Mouse (Mus musculus): ENCODE data around the gene Coa3. TPM values are rescaled to one million over a fixed set of nuclear protein-coding genes. Genes with fewer than 3 reads are reported as not detected.

Gene Coa3
- polyA plus RNA-seq, 1 experiment from 2014 or later: 193 TPM

DNA sequence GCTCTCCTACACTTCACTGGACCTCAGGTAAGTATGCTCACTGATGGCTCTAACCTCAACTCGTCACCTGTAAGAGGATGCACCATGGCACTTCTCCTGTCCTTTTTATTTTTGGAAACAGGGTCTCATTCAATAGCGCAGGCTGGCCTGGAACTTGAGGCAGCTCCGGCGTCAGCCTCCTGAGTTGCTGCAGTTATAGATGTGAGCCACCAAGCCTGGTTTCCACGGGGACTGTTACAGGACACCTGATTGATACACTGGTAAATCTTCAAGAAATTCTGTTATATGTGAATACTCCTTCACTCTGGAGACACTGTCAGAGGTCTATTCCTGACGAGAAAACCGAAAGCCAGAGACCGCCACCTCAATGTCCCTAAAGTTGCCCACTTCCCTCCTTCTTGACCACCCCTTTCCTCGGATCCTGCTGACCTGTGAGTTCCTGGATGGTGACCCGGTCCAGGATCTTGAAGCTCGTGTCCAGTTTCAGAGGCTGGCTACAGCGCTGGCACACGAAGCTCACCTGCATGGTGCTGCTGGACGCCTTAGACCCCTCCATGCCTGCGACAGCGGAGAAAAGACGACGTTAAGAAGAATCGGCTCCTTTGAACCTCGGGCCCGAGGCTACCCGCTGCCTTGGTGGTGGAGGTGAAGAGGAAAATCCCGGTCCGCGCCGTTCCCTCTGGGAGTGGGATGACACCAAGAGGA lies 22.5 kb upstream of the Coa3 start:
- 14% methylated on average over 26 of the region's 26 CpGs for WGBS
- Histone ChIP-seq H3K4me2 (ENCODE audit: low read depth, low read length) (peak overlapping the region; percentile 91), H3K9me3 (replicated peaks; ENCODE audit: control insufficient read depth, low read length) (no peaks in the 10 kb centered on the region), H3K27me3 (ENCODE audit: control insufficient read depth, insufficient read depth, low read length) (no peaks in the 10 kb centered on the region), H3K27ac (replicated peaks; ENCODE audit: low read depth, low read length) (no peak overlapping the region), H3K4me3 (ENCODE audit: low read depth, low read length) (peak overlapping the region; percentile 57), H3K9ac (replicated peaks; ENCODE audit: low read length) (peak overlapping the region; percentile 57), H3K36me3 (replicated peaks; ENCODE audit: control insufficient read depth, insufficient read depth, low read depth, low read length) (no peaks in the 10 kb centered on the region), H3K4me1 (ENCODE audit: control insufficient read depth, insufficient read depth, low read length) (peaks cover 3% of the 10 kb centered on the region; the same call in 1 of the 2 replicates)
- ATAC-seq (replicated peaks; ENCODE audit: insufficient number of reproducible peaks, low FRiP score, low TSS enrichment, low read depth): 0 out of 2 replicates have a peak, but pooled peaks have one; percentile 18
- DNase-seq (ENCODE audit: low spot score): no peak

DNA sequence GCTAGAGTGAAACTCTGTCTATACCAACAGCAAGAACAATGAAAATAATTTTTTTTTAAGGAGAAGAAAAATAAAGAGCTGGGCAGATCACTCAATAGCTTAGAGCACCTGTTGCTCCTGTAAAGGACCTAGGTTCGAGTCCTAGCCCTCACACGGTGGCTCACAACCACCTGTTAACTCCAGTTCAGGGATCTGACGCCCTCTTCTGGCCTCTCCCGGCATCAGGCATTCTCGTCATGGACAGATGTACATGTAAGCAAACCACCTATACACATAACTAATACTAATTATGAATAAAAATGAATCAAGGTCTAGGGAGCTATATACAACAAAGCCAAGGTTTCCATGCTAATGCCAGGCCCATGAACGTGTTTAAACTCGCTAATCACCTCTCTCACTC lies 22.0 kb upstream of the Coa3 start:
- no peaks in the 10 kb centered on the region for H3K27me3 ChIP-seq (ENCODE audit: control insufficient read depth, insufficient read depth, low read length)
- H3K4me1 ChIP-seq (ENCODE audit: control insufficient read depth, insufficient read depth, low read length): peaks cover 3% of the 10 kb centered on the region; the same call in 1 of the 2 replicates
- no peak for DNase-seq (ENCODE audit: low spot score)
- no peaks in the 10 kb centered on the region for H3K9me3 ChIP-seq (replicated peaks; ENCODE audit: control insufficient read depth, low read length)
- no peak overlapping the region for H3K27ac ChIP-seq (replicated peaks; ENCODE audit: low read depth, low read length)
- no peak for ATAC-seq (replicated peaks; ENCODE audit: insufficient number of reproducible peaks, low FRiP score, low TSS enrichment, low read depth)
- 62% methylated on average over 7 of the region's 7 CpGs for WGBS
- H3K36me3 ChIP-seq (replicated peaks; ENCODE audit: control insufficient read depth, insufficient read depth, low read depth, low read length): no peaks in the 10 kb centered on the region
- no peak overlapping the region for H3K9ac ChIP-seq (replicated peaks; ENCODE audit: low read length)
- H3K4me2 ChIP-seq (ENCODE audit: low read depth, low read length): peak overlapping the region; percentile 91
- H3K4me3 ChIP-seq (ENCODE audit: low read depth, low read length): no peak overlapping the region

DNA sequence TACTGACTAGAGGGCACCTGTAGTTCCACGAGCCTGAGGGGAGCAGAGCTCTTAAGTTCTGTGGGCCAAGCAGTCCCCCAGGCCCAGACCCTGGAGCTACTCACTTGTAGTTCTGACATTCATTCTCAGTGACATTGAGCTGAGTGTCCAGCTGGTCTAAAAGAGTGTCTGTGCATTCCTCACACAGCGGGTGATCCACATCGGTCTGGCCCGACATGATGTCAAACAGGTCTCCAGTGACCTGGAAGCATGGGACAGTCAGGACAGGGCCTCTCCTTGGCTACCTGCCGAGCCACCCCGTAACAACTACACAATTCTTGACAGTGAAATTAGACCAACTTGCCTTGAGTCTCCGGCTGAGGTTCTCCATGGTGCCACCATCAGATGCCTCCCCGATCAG lies 16.3 kb upstream of the Coa3 start:
- WGBS: 89% methylated on average over 8 of the region's 8 CpGs
- H3K9ac ChIP-seq (replicated peaks; ENCODE audit: low read length): no peak overlapping the region
- ATAC-seq (replicated peaks; ENCODE audit: insufficient number of reproducible peaks, low FRiP score, low TSS enrichment, low read depth): no peak
- DNase-seq (ENCODE audit: low spot score): no peak
- H3K9me3 ChIP-seq (replicated peaks; ENCODE audit: control insufficient read depth, low read length): no peaks in the 10 kb centered on the region
- no peak overlapping the region for H3K27ac ChIP-seq (replicated peaks; ENCODE audit: low read depth, low read length)
- H3K4me1 ChIP-seq (ENCODE audit: control insufficient read depth, insufficient read depth, low read length): no peaks in the 10 kb centered on the region
- peaks cover 7% of the 10 kb centered on the region for H3K36me3 ChIP-seq (replicated peaks; ENCODE audit: control insufficient read depth, insufficient read depth, low read depth, low read length)
- H3K4me2 ChIP-seq (ENCODE audit: low read depth, low read length): no peak overlapping the region
- H3K27me3 ChIP-seq (ENCODE audit: control insufficient read depth, insufficient read depth, low read length): no peaks in the 10 kb centered on the region
- H3K4me3 ChIP-seq (ENCODE audit: low read depth, low read length): no peak overlapping the region

DNA sequence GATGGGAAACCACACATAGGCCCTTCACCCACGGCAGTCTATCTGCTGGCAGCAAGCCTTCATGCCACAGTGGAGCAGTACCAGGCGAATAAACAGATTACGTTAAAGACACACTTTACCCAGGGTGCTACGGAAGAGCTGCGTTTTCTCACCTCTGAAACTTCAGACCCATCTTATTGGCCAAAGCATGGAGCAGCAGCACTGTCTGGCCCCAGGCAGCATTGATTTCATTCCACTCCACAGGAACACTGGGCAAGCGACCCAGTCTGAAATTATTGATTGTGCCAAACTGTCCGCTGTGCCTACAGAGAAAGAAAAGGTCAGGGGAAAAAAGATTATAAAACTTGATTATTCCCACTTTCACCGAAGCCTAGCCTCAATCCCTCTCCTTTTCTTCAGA lies 12.3 kb upstream of the Coa3 start:
- H3K27ac ChIP-seq (replicated peaks; ENCODE audit: low read depth, low read length): no peak overlapping the region
- DNase-seq (ENCODE audit: low spot score) (no peak), ATAC-seq (replicated peaks; ENCODE audit: insufficient number of reproducible peaks, low FRiP score, low TSS enrichment, low read depth) (no peak)
- no peak overlapping the region for H3K4me3 ChIP-seq (ENCODE audit: low read depth, low read length)
- no peaks in the 10 kb centered on the region for H3K4me1 ChIP-seq (ENCODE audit: control insufficient read depth, insufficient read depth, low read length)
- no peak overlapping the region for H3K9ac ChIP-seq (replicated peaks; ENCODE audit: low read length)
- 95% methylated on average over 8 of the region's 8 CpGs for whole genome bisulfite sequencing
- H3K36me3 ChIP-seq (replicated peaks; ENCODE audit: control insufficient read depth, insufficient read depth, low read depth, low read length): peaks cover 9% of the 10 kb centered on the region
- H3K27me3 ChIP-seq (ENCODE audit: control insufficient read depth, insufficient read depth, low read length): no peaks in the 10 kb centered on the region
- H3K9me3 ChIP-seq (replicated peaks; ENCODE audit: control insufficient read depth, low read length): no peaks in the 10 kb centered on the region
- H3K4me2 ChIP-seq (ENCODE audit: low read depth, low read length): no peak overlapping the region

DNA sequence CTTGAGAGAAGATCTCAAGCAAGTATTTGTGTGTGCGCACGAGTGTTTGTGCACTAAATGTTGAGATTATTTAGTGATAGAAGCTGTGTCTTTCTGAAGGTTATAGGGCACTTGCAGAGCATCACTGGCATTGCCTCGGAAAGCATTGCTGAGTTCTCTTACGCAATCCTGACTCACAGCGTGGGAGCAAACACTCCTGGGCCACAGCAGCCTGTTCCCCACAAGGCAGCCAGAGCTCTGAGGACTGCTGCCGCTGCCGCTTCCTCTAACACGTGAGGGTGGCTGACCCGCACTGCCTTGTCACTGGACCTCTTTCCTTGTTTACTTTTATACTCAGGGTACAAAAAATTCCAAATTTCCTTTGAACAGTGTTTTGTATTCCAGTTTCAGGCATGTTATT lies 8.4 kb upstream of the Coa3 start:
- Histone ChIP-seq H3K27ac (replicated peaks; ENCODE audit: low read depth, low read length) (no peak overlapping the region), H3K4me1 (ENCODE audit: control insufficient read depth, insufficient read depth, low read length) (no peaks in the 10 kb centered on the region), H3K36me3 (replicated peaks; ENCODE audit: control insufficient read depth, insufficient read depth, low read depth, low read length) (peaks cover 7% of the 10 kb centered on the region), H3K4me2 (ENCODE audit: low read depth, low read length) (no peak overlapping the region), H3K27me3 (ENCODE audit: control insufficient read depth, insufficient read depth, low read length) (no peaks in the 10 kb centered on the region), H3K9me3 (replicated peaks; ENCODE audit: control insufficient read depth, low read length) (no peaks in the 10 kb centered on the region), H3K4me3 (ENCODE audit: low read depth, low read length) (no peak overlapping the region), H3K9ac (replicated peaks; ENCODE audit: low read length) (no peak overlapping the region)
- DNase-seq (ENCODE audit: low spot score) (no peak), ATAC-seq (replicated peaks; ENCODE audit: insufficient number of reproducible peaks, low FRiP score, low TSS enrichment, low read depth) (no peak)
- WGBS: 91% methylated on average over 9 of the region's 9 CpGs

DNA sequence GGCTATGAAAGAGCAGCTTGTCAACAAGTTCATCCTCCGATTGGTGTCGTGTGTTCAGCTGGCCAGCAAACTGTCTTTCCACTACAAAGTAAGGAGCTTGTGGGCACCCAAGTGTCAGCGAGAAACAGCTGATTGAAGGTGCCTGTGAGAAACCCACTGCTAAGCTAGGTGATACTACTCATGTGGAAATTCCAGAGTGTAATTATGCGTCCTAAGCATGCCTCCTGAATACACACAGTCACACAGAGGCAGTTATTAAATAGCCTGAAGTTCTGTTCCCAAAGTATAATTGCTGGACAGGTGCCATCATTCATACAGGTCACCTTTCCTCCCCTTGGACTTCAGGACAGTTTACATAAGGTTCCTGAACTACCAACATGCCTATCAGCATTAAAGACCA lies 4.9 kb upstream of the Coa3 start:
- Histone ChIP-seq H3K27me3 (ENCODE audit: control insufficient read depth, insufficient read depth, low read length) (no peaks in the 10 kb centered on the region), H3K4me2 (ENCODE audit: low read depth, low read length) (no peak overlapping the region), H3K4me3 (ENCODE audit: low read depth, low read length) (no peak overlapping the region), H3K36me3 (replicated peaks; ENCODE audit: control insufficient read depth, insufficient read depth, low read depth, low read length) (no peaks in the 10 kb centered on the region), H3K9me3 (replicated peaks; ENCODE audit: control insufficient read depth, low read length) (no peaks in the 10 kb centered on the region), H3K4me1 (ENCODE audit: control insufficient read depth, insufficient read depth, low read length) (no peaks in the 10 kb centered on the region), H3K27ac (replicated peaks; ENCODE audit: low read depth, low read length) (no peak overlapping the region), H3K9ac (replicated peaks; ENCODE audit: low read length) (no peak overlapping the region)
- ATAC-seq (replicated peaks; ENCODE audit: insufficient number of reproducible peaks, low FRiP score, low TSS enrichment, low read depth) (no peak), DNase-seq (ENCODE audit: low spot score) (no peak)
- 66% methylated on average over 4 of the region's 4 CpGs for WGBS

DNA sequence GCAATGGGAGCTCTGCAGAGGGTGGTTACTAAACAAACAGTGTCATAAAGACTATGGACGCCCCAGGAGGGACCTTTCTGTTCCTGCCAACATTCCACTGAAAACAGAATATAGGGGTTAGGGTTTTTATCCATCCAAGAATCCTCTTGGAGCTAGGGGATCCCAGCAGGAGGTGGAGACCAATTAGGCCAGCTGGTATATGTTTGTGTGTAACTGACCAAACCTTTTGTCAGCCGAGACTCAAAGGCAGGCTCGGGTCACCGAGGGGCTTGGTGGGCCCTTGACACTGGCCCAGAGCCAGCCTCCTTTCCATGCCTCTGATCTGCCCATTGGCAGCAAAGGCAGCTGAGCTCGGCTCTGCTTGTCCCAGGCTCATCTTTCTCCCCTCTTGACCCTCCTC lies 4.0 kb upstream of the Coa3 start:
- no peak overlapping the region for H3K4me2 ChIP-seq (ENCODE audit: low read depth, low read length)
- no peaks in the 10 kb centered on the region for H3K4me1 ChIP-seq (ENCODE audit: control insufficient read depth, insufficient read depth, low read length)
- no peak for ATAC-seq (replicated peaks; ENCODE audit: insufficient number of reproducible peaks, low FRiP score, low TSS enrichment, low read depth)
- H3K4me3 ChIP-seq (ENCODE audit: low read depth, low read length): no peak overlapping the region
- H3K27me3 ChIP-seq (ENCODE audit: control insufficient read depth, insufficient read depth, low read length): no peaks in the 10 kb centered on the region
- 37% methylated on average over 5 of the region's 5 CpGs for WGBS
- H3K36me3 ChIP-seq (replicated peaks; ENCODE audit: control insufficient read depth, insufficient read depth, low read depth, low read length): no peaks in the 10 kb centered on the region
- no peak for DNase-seq (ENCODE audit: low spot score)
- H3K9ac ChIP-seq (replicated peaks; ENCODE audit: low read length): no peak overlapping the region
- no peak overlapping the region for H3K27ac ChIP-seq (replicated peaks; ENCODE audit: low read depth, low read length)
- H3K9me3 ChIP-seq (replicated peaks; ENCODE audit: control insufficient read depth, low read length): no peaks in the 10 kb centered on the region

DNA sequence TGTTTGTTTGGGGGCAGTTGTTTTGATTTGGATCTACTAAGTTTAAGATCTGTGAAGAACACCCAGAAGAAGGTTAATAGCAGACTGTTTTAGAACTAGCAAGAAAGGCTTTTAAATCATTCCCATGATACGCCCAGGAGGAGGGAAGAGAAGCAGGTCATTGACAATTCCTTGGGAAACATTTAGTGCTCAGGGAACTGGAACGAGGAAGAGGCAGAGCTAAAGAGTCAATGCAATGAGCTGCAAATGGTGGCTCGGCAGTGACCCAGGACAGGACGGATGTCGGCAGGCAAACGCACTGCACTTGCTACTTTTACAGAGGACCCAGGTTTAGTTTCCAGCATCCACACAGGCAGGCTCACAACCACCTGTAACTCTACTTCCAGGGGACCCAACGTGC lies 1.9 kb upstream of the Coa3 start:
- Histone ChIP-seq H3K27me3 (ENCODE audit: control insufficient read depth, insufficient read depth, low read length) (no peaks in the 10 kb centered on the region), H3K27ac (replicated peaks; ENCODE audit: low read depth, low read length) (no peak overlapping the region), H3K36me3 (replicated peaks; ENCODE audit: control insufficient read depth, insufficient read depth, low read depth, low read length) (no peaks in the 10 kb centered on the region), H3K4me2 (ENCODE audit: low read depth, low read length) (no peak overlapping the region), H3K4me3 (ENCODE audit: low read depth, low read length) (no peak overlapping the region), H3K9me3 (replicated peaks; ENCODE audit: control insufficient read depth, low read length) (no peaks in the 10 kb centered on the region), H3K4me1 (ENCODE audit: control insufficient read depth, insufficient read depth, low read length) (peaks cover 4% of the 10 kb centered on the region; the same call in 1 of the 2 replicates), H3K9ac (replicated peaks; ENCODE audit: low read length) (no peak overlapping the region)
- no peak for DNase-seq (ENCODE audit: low spot score)
- WGBS: 46% methylated on average over 7 of the region's 7 CpGs
- ATAC-seq (replicated peaks; ENCODE audit: insufficient number of reproducible peaks, low FRiP score, low TSS enrichment, low read depth): no peak
